Mouse (Mus musculus) limb, embryonic 13.5 days (tissue): Measurements from ENCODE around the gene Clcn1. TPM values are rescaled to one million over a fixed set of nuclear protein-coding genes. Genes with fewer than 3 reads are reported as not detected.

Experiments used
- ATAC-seq: fragments of 200-750 bp; cut with Nextera tagmentation; 2 replicates; pipeline ENCODE4 v1.8.0; 2017; ENCODE audit warnings: low read depth, moderate number of reproducible peaks, moderate TSS enrichment; ENCODE audit not compliant: low FRiP score
- H3K27ac ChIP-seq: fragments of 300-500 bp; sonication (generic); 2 replicates; pipeline ENCODE4 v1.5.1; 2015; ENCODE audit warnings: inconsistent platforms, mild to moderate bottlenecking, moderate library complexity
- H3K27me3 ChIP-seq: fragments of 300-500 bp; sonication (generic); 2 replicates; pipeline ENCODE4 v1.6.1; 2015; ENCODE audit warnings: mild to moderate bottlenecking, inconsistent platforms
- H3K36me3 ChIP-seq: fragments of 300-500 bp; sonication (generic); 2 replicates; pipeline ENCODE4 v1.6.1; 2015; ENCODE audit warnings: inconsistent platforms, mild to moderate bottlenecking, moderate library complexity
- H3K4me1 ChIP-seq: fragments of 300-500 bp; sonication (generic); 2 replicates; pipeline ENCODE4 v1.6.1; 2015; ENCODE audit warnings: inconsistent platforms
- H3K4me2 ChIP-seq: fragments of 300-500 bp; sonication (generic); replicated peaks from 2 replicates; pipeline ENCODE4 v1.6.1; 2015; ENCODE audit warnings: inconsistent platforms, mild to moderate bottlenecking, moderate library complexity
- H3K4me3 ChIP-seq: fragments of 300-500 bp; sonication (generic); 2 replicates; pipeline ENCODE4 v1.5.1; 2015; ENCODE audit warnings: moderate library complexity, mild to moderate bottlenecking, inconsistent platforms
- H3K9ac ChIP-seq: fragments of 300-500 bp; sonication (generic); 2 replicates; pipeline ENCODE4 v1.6.1; 2015; ENCODE audit warnings: mild to moderate bottlenecking, inconsistent platforms
- H3K9me3 ChIP-seq: fragments of 300-500 bp; sonication (generic); 2 replicates; pipeline ENCODE4 v1.6.1; 2016; ENCODE audit warnings: inconsistent platforms
- WGBS: fragments of 180-500 bp; shearing (Covaris S2); methylation state at CpG from one replicate; pipeline ENCODE4 v1.1.7; 2015; 5-methylcytosine and 5-hydroxymethylcytosine counted together
- polyA plus RNA-seq: library from polyadenylated mRNA; unstranded; fragments of >200 nt; fragmentation: Nextera tagmentation; extraction: Ambion mirVana; gene quantifications from 2 replicates; pipeline ENCODE4 v1.2.1, GENCODE M21; 2015

The Clcn1 gene
- polyA plus RNA-seq, 1 experiment from 2014 or later: 0.46 TPM

GRCm38 (mm10) chr6:42318293-42318692 lies 31.8 kb downstream of the Clcn1 start:
- Histone ChIP-seq H3K36me3 (peaks cover 14% of the 10 kb centered on the region; the same call in 1 of the 2 replicates), H3K4me2 (no peak overlapping the region), H3K27me3 (peaks cover 27% of the 10 kb centered on the region), H3K4me3 (no peak overlapping the region), H3K9me3 (no peaks in the 10 kb centered on the region), H3K27ac (no peak overlapping the region), H3K9ac (no peak overlapping the region), H3K4me1 (peaks cover 4% of the 10 kb centered on the region)
- no peak for ATAC-seq
- 73% methylated on average over 4 of the region's 4 CpGs for WGBS

DNA sequence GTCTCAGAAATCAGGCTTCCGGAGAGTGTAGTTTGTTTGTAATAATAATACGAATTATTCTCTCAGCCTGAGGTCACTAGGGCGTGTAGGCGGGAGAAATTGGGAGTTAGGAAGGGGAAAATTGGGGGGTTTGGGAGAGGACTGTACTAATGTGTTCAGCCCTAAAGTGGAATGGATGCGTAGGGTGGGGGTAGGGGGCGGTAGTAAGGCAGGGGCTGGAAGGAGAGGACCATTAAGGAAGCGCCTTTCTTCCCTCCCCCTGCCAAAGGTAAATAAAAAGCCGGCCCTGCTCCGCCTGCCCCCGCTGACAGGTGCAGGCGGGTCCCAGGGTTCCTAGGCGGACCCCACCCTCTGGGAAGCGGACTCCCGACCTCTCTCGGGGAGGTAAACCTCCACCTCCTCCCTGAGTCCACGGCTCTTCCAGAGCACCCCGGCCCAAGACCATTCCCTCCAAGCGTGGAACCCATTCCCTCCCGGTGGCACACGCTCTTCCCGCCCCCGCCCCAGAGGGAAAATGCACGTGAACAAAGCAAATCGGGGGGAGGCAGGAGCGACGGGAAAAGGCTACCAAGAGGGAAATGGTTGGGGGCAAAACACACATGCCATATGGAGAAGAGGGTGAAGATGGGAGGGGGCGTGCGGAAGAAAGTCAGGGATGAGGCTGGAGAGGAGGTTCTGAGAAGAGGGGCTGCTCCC lies 37.0 kb downstream of the Clcn1 start:
- H3K9me3 ChIP-seq: no peaks in the 10 kb centered on the region
- no peaks in the 10 kb centered on the region for H3K36me3 ChIP-seq
- peak overlapping the region; percentile 73 for H3K9ac ChIP-seq
- H3K27ac ChIP-seq: no peak overlapping the region
- WGBS: under 1% methylated on average over 28 of the region's 28 CpGs
- H3K4me3 ChIP-seq: peak overlapping the region; percentile 66
- peaks cover 11% of the 10 kb centered on the region for H3K4me1 ChIP-seq
- peaks cover 41% of the 10 kb centered on the region for H3K27me3 ChIP-seq
- H3K4me2 ChIP-seq: peak overlapping the region; percentile 95
- ATAC-seq: 0 out of 2 replicates have a peak, but pooled peaks have one; percentile 3

DNA sequence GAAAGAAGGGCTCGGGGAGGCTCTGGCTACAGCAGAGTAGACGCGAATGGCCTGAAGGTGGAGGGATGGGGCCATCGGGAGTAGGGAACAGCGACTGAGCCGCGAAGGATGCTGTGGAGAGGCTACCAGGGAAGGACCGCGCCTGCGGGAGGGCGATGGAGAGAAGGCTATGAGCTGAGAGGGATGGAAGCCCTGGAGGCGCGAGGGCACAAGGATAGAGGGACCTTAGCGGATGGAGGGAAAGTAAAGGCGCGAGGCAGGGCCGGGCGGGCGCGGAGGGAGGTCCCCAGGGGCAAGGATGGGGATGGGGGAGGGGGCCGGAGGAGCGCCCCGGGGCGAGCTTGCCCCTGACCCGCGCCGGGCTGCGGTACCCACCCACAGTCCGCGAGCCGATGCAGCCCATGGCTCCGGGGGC lies 37.6 kb downstream of the Clcn1 start:
- peaks cover 11% of the 10 kb centered on the region for H3K4me1 ChIP-seq
- ATAC-seq: peak; percentile 59
- no peak overlapping the region for H3K27ac ChIP-seq
- peak overlapping the region; percentile 95 for H3K4me2 ChIP-seq
- H3K4me3 ChIP-seq: peak overlapping the region; percentile 66
- peak overlapping the region; percentile 73 for H3K9ac ChIP-seq
- H3K27me3 ChIP-seq: peaks cover 41% of the 10 kb centered on the region
- H3K9me3 ChIP-seq: no peaks in the 10 kb centered on the region
- under 1% methylated on average over 24 of the region's 32 CpGs for WGBS
- H3K36me3 ChIP-seq: no peaks in the 10 kb centered on the region

DNA sequence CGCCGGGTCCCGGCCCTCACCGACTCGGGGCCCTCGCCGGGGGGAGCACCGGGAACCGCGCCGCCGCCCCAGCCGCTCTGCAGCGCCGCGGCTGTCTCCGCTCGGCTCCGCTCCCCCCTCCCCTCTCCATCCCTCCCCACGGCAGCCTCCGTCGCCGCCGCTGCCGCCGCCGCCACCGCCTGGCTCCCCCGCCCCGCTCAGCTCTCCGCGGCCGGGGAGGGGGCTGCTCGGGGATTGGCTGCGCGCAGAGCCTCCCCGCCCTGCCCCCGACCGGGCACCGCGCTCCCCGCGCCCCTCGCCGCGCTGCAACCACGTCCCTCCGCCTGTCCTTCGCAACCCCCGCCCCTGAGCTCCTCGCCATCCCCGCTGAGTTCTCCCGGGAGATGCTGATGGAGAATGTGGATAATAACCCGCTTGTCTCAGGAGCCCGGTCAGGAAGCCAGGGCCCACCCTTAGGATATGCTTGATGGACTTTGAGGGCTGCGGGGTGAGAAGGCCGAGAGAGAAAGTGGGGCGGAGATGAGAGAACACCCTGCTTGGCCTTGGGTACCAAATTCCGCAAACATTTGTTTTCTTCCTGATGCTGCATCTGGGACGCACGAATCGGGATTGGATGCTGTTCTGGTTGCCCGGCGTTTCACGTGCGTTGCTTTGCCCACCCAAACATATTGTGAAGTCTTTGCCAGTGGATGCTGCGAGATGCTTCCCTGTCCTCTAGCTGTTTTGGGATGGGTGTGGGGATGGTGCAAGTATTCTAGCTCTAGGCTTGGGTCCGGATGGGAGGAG lies 38.2 kb downstream of the Clcn1 start, which contains the start of gene Fam131b:
Fam131b (minus strand) TSS at position 162 of the 786 bp plus-strand sequence.
- H3K27ac ChIP-seq: no peak within 1 kb of the TSS
- H3K4me2 ChIP-seq: peak within 1 kb of the TSS; percentile 95
- H3K9ac ChIP-seq: peak within 1 kb of the TSS; percentile 73
- ATAC-seq: peak; percentile 90
- H3K4me1 ChIP-seq: peaks cover 11% of the 10 kb centered on the region
- no peaks in the 10 kb centered on the region for H3K9me3 ChIP-seq
- H3K27me3 ChIP-seq: peaks cover 41% of the 10 kb centered on the region
- no peaks in the 10 kb centered on the region for H3K36me3 ChIP-seq
- under 1% methylated on average over 60 of the region's 68 CpGs for WGBS
- peak within 1 kb of the TSS; percentile 66 for H3K4me3 ChIP-seq

GRCm38 (mm10) chr6:42325268-42325609 lies 38.8 kb downstream of the Clcn1 start:
- Histone ChIP-seq H3K4me1 (peaks cover 11% of the 10 kb centered on the region), H3K4me3 (peak overlapping the region; percentile 66), H3K4me2 (peak overlapping the region; percentile 95), H3K27ac (no peak overlapping the region), H3K27me3 (peaks cover 41% of the 10 kb centered on the region), H3K36me3 (no peaks in the 10 kb centered on the region), H3K9ac (peak overlapping the region; percentile 73), H3K9me3 (no peaks in the 10 kb centered on the region)
- ATAC-seq: no peak
- WGBS: 2% methylated on average over 7 of the region's 7 CpGs

DNA sequence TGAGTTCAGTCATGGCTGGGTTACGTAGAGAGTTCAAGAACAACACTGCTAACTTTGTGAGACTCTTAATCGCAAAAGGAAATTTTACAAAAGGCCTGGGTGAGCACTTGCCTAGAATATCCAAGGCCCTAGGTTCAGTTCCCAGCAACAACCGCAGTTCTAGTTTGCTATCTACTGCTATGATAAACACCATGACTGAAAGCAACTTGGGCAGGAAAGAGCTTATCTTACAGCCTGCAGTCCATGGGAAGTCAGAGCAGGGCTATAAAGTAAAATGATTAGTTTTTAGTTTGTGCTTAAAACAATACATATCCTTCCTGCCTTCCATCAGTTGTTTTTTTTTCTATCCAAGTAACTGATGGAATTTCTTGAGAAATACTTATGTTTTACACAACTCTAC lies 40.0 kb downstream of the Clcn1 start:
- peaks cover 11% of the 10 kb centered on the region for H3K4me1 ChIP-seq
- H3K9me3 ChIP-seq: no peaks in the 10 kb centered on the region
- peaks cover 31% of the 10 kb centered on the region for H3K27me3 ChIP-seq
- H3K4me2 ChIP-seq: no peak overlapping the region
- no peaks in the 10 kb centered on the region for H3K36me3 ChIP-seq
- WGBS: 94% methylated on average over 3 of the region's 3 CpGs
- ATAC-seq: no peak
- no peak overlapping the region for H3K27ac ChIP-seq
- no peak overlapping the region for H3K9ac ChIP-seq
- H3K4me3 ChIP-seq: no peak overlapping the region

- no peak overlapping the region for H3K4me3 ChIP-seq
- peaks cover 9% of the 10 kb centered on the region for H3K27me3 ChIP-seq
- no peaks in the 10 kb centered on the region for H3K36me3 ChIP-seq
- WGBS: 73% methylated on average over 3 of the region's 3 CpGs
- H3K4me1 ChIP-seq: peaks cover 2% of the 10 kb centered on the region
- no peak for ATAC-seq
- no peak overlapping the region for H3K27ac ChIP-seq
- H3K9ac ChIP-seq: no peak overlapping the region
- H3K4me2 ChIP-seq: no peak overlapping the region
- no peaks in the 10 kb centered on the region for H3K9me3 ChIP-seq
These were observed 42.3 kb downstream of the Clcn1 start for GRCm38 (mm10) chr6:42328757-42329156.

GRCm38 (mm10) chr6:42330216-42330615 lies 43.7 kb downstream of the Clcn1 start:
- Histone ChIP-seq H3K4me3 (no peak overlapping the region), H3K4me2 (no peak overlapping the region), H3K9ac (no peak overlapping the region), H3K27ac (no peak overlapping the region), H3K36me3 (no peaks in the 10 kb centered on the region), H3K9me3 (no peaks in the 10 kb centered on the region), H3K4me1 (no peaks in the 10 kb centered on the region), H3K27me3 (no peaks in the 10 kb centered on the region)
- ATAC-seq: no peak
- 72% methylated on average over 3 of the region's 3 CpGs for WGBS

GRCm38 (mm10) chr6:42330946-42331345 lies 44.5 kb downstream of the Clcn1 start:
- Histone ChIP-seq H3K9ac (no peak overlapping the region), H3K27me3 (no peaks in the 10 kb centered on the region), H3K4me2 (no peak overlapping the region), H3K9me3 (no peaks in the 10 kb centered on the region), H3K4me1 (no peaks in the 10 kb centered on the region), H3K27ac (no peak overlapping the region), H3K36me3 (no peaks in the 10 kb centered on the region), H3K4me3 (no peak overlapping the region)
- ATAC-seq: no peak
- 89% methylated on average over 3 of the region's 3 CpGs for WGBS

DNA sequence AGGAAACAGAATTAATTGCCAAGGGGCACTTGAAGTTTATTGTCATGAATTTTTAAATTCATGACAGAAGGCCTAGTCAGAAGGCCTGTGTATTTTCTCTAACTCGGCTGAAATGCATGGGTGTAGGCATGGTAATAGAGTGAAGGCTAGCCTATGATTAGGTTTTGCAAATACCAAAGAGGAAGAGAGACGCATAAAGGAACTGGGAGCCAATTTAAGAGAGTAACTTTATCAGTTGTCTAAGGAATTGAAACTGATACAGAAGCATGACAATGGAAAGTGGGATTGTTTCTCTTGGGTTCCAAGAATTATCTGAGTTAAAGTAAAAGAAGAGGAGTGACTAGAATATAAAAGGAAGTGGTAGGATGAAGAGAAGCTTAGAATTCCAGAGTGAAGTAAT lies 52.7 kb downstream of the Clcn1 start:
- Histone ChIP-seq H3K4me2 (no peak overlapping the region), H3K9ac (no peak overlapping the region), H3K9me3 (no peaks in the 10 kb centered on the region), H3K4me3 (no peak overlapping the region), H3K4me1 (no peaks in the 10 kb centered on the region), H3K27ac (no peak overlapping the region), H3K36me3 (no peaks in the 10 kb centered on the region), H3K27me3 (no peaks in the 10 kb centered on the region)
- WGBS: 85% methylated on average over 2 of the region's 2 CpGs
- ATAC-seq: no peak

GRCm38 (mm10) chr6:42339981-42340380 lies 53.5 kb downstream of the Clcn1 start:
- Histone ChIP-seq H3K4me3 (no peak overlapping the region), H3K27ac (no peak overlapping the region), H3K9me3 (no peaks in the 10 kb centered on the region), H3K4me2 (no peak overlapping the region), H3K27me3 (no peaks in the 10 kb centered on the region), H3K36me3 (no peaks in the 10 kb centered on the region), H3K4me1 (no peaks in the 10 kb centered on the region), H3K9ac (no peak overlapping the region)
- 74% methylated on average over 5 of the region's 5 CpGs for WGBS
- no peak for ATAC-seq

- Histone ChIP-seq H3K4me3 (no peak overlapping the region), H3K9me3 (no peaks in the 10 kb centered on the region), H3K4me2 (no peak overlapping the region), H3K27ac (no peak overlapping the region), H3K36me3 (no peaks in the 10 kb centered on the region), H3K9ac (no peak overlapping the region), H3K4me1 (no peaks in the 10 kb centered on the region), H3K27me3 (no peaks in the 10 kb centered on the region)
- WGBS: 79% methylated on average over 1 of the region's 1 CpGs
- no peak for ATAC-seq
These were observed 55.7 kb downstream of the Clcn1 start for GRCm38 (mm10) chr6:42342171-42342570.
